Mouse (Mus musculus) forebrain, embryonic 11.5 days (tissue): ENCODE measurements around the gene Smug1. TPM values are rescaled to one million over a fixed set of nuclear protein-coding genes. Genes with fewer than 3 reads are reported as not detected.
A peak's percentile ranks its signal among the peaks of the same experiment; 100 is the strongest.

Source experiments
- ATAC-seq: fragments of 200-750 bp; cut with Nextera tagmentation; replicated peaks from 2 replicates; pipeline ENCODE4 v1.8.0; 2017; ENCODE audit warnings: moderate TSS enrichment; ENCODE audit not compliant: low FRiP score
- DNase-seq: peaks from one replicate; pipeline ENCODE4 v3.0.0-alpha.2; 2017; ENCODE audit warnings: low spot score
- H3K27ac ChIP-seq: fragments of 300-500 bp; sonication (generic); 2 replicates; pipeline ENCODE4 v1.5.1; 2014; ENCODE audit warnings: low read depth, low read length
- H3K27me3 ChIP-seq: fragments of 300-500 bp; sonication (generic); 2 replicates; pipeline ENCODE4 v1.6.1; 2014; ENCODE audit warnings: mild to moderate bottlenecking, low read length, mixed read lengths; ENCODE audit not compliant: control insufficient read depth, insufficient read depth
- H3K36me3 ChIP-seq: fragments of 300-500 bp; sonication (generic); 2 replicates; pipeline ENCODE4 v1.6.1; 2014; ENCODE audit warnings: mild to moderate bottlenecking, low read length, moderate library complexity, mixed read lengths; ENCODE audit not compliant: control insufficient read depth, insufficient read depth
- H3K4me1 ChIP-seq: fragments of 300-500 bp; sonication (generic); replicated peaks from 2 replicates; pipeline ENCODE4 v1.6.1; 2014; ENCODE audit warnings: low read length, mixed read lengths; ENCODE audit not compliant: control insufficient read depth, insufficient read depth
- H3K4me2 ChIP-seq: fragments of 300-500 bp; sonication (generic); 2 replicates; pipeline ENCODE4 v1.6.1; 2014; ENCODE audit warnings: low read depth, mild to moderate bottlenecking, low read length, moderate library complexity, mixed read lengths; ENCODE audit not compliant: severe bottlenecking
- H3K4me3 ChIP-seq: fragments of 300-500 bp; sonication (generic); 2 replicates; pipeline ENCODE4 v1.5.1; 2014; ENCODE audit warnings: low read depth, low read length
- H3K9ac ChIP-seq: fragments of 300-500 bp; sonication (generic); 2 replicates; pipeline ENCODE4 v1.6.1; 2014; ENCODE audit warnings: low read length
- H3K9me3 ChIP-seq: fragments of 300-500 bp; sonication (generic); 2 replicates; pipeline ENCODE4 v1.6.1; 2016; ENCODE audit warnings: low read length, mixed read lengths; ENCODE audit not compliant: control insufficient read depth
- whole genome bisulfite sequencing: fragments of 180-500 bp; shearing (Covaris S2); extraction: QIAGEN DNeasy Blood & Tissue Kit; methylation state at CpG from one replicate; pipeline ENCODE4 v1.1.7; 2014; 5-methylcytosine and 5-hydroxymethylcytosine counted together
- polyA plus RNA-seq: library from polyadenylated mRNA; unstranded; fragments of >200 nt; fragmentation: Nextera tagmentation; extraction: Ambion mirVana; gene quantifications from 2 replicates; pipeline ENCODE4 v1.2.1, GENCODE M21; 2014

The Smug1 gene
- polyA plus RNA-seq, 1 experiment from 2014 or later, result 20.5 TPM

DNA sequence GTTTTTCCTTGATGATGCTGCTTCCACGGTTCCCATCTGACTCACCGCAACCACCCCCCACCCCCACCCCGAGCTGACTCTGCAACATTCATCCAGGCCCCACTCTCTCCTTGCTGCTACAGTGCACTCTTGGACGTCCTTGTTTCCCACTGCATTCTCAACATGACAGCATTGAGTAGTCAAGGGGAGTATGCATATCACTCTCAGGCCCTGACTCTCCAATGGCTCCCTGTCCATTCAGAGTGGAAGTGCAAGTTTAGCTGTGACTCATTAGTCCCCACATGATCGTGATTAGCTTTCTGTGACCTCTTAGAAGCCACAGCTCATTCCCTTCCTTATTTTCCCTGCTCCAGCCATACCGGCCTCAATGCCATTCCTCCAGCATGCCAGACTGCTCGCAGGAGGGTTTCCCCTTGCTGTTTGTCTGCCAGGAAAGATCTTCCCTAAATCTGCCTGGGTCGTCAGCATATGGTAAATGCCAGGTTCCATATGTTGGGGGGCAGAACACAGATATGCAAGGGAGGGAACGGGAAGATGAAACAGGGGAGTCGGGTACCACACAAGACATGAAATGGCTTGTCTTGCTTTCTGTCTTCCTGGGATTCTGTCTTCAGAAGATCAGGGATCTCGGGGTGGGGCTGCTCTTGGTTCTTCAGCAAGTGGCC, 21.1 kb downstream of the Smug1 start:
- no peak for DNase-seq
- no peak for ATAC-seq
- Histone ChIP-seq H3K9ac (no peak overlapping the region), H3K36me3 (no peaks in the 10 kb centered on the region), H3K9me3 (no peaks in the 10 kb centered on the region), H3K27ac (no peak overlapping the region), H3K27me3 (peaks cover 25% of the 10 kb centered on the region), H3K4me3 (no peak overlapping the region), H3K4me1 (peaks cover 5% of the 10 kb centered on the region; the same call in 1 of the 2 replicates), H3K4me2 (no peak overlapping the region)
- 70% methylated on average over 11 of the region's 11 CpGs for WGBS

DNA sequence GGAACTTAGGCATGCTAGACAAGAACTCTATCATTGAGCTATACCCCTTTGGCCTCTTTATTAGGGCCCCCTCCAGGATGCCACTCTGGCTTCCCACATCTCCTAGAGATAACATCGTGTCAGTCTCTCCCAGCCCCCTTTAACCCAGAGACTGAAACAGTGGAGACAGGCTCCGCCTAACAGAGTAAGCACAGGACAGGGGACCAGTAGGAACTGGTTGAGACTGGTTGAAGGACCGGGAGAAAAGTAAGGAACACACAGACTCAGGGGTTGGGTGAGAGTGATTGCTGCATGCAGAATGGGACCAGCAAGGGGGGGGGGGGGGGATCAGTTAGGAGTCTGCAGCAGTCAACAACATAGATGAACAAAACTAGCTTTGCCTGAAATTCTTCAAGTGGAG, 22.7 kb downstream of the Smug1 start:
- 50% methylated on average over 3 of the region's 3 CpGs for WGBS
- Histone ChIP-seq H3K4me3 (no peak overlapping the region), H3K4me2 (no peak overlapping the region), H3K9me3 (no peaks in the 10 kb centered on the region), H3K36me3 (no peaks in the 10 kb centered on the region), H3K9ac (no peak overlapping the region), H3K27ac (no peak overlapping the region), H3K4me1 (peaks cover 5% of the 10 kb centered on the region; the same call in 1 of the 2 replicates), H3K27me3 (peaks cover 25% of the 10 kb centered on the region)
- ATAC-seq (no peak), DNase-seq (no peak)

DNA sequence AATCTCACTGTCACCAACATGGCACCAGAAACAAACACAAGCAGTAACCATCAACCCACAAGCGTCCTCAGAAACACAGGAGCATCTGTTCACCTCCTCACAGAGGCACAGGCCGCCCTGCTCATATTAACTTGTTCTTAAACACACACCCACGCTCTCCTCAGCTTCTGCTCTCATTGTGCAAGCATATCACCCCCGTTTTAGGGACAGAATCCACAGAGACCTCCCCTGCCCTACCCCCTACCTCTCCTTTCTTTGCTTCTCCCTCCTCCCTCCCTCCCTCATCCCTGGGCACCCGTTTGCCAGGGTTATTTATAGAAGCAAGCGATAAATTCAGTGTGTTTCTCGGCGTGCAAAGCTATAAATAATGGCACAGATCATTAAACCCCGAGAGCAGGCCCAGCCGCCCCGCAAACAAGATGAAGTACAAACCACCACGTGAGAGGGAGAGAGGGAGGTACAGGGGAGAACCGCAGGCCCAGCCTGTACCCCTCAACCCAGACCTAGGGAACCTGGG, 31.4 kb downstream of the Smug1 start:
- Histone ChIP-seq H3K4me2 (no peak overlapping the region), H3K27ac (no peak overlapping the region; the same call in 1 of the 2 replicates), H3K9ac (no peak overlapping the region), H3K4me3 (no peak overlapping the region), H3K9me3 (no peaks in the 10 kb centered on the region), H3K27me3 (peaks cover 2% of the 10 kb centered on the region), H3K36me3 (no peaks in the 10 kb centered on the region), H3K4me1 (0 out of 2 replicates have a peak, but pooled peaks cover 4% of the 10 kb centered on the region)
- no peak for DNase-seq
- 48% methylated on average over 13 of the region's 13 CpGs for WGBS
- ATAC-seq, result no peak

DNA sequence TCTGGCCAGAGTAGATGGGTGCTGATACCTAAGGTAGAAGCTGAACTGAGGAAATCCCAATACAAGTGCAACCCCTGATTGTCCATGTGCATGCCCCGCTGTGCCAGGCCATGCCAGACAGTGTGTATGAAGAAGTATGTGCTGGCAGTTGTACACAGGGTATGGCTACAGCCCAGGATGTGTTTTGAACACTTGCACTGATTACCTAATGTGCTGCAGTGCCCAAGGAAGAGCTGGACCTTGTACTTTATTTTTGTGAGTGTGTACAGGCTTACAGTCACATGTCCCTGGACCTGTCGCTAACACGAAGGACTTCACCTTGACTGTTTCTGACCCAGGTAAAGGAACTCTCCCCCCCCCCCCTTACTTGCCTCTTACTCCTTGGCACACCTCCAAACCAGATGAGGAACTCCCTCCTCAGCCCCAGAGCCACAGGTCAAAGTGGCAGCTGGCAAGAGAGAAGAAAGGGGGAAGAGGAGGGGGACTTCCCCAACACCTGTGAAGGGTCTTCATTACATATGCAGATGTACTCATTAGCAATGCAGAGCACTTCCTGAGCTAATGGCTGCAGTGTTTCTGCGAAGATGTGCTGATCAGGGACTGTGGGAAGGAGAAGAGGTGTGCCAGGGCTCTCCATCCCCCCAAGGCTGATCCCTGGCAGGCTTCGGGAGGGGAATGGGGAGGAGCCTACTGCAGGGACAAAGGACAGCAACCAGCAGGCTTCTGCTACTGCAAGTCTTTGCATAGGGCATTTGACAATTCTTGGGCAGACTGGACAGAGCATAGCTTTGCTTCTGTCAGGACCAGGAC, 32.4 kb downstream of the Smug1 start:
- Histone ChIP-seq H3K27me3 (peaks cover 2% of the 10 kb centered on the region), H3K4me1 (0 out of 2 replicates have a peak, but pooled peaks cover 4% of the 10 kb centered on the region), H3K9ac (no peak overlapping the region), H3K4me3 (no peak overlapping the region), H3K4me2 (no peak overlapping the region), H3K27ac (no peak overlapping the region), H3K9me3 (no peaks in the 10 kb centered on the region), H3K36me3 (no peaks in the 10 kb centered on the region)
- ATAC-seq, result peak; percentile 69
- WGBS, result 32% methylated on average over 5 of the region's 5 CpGs
- DNase-seq, result no peak

DNA sequence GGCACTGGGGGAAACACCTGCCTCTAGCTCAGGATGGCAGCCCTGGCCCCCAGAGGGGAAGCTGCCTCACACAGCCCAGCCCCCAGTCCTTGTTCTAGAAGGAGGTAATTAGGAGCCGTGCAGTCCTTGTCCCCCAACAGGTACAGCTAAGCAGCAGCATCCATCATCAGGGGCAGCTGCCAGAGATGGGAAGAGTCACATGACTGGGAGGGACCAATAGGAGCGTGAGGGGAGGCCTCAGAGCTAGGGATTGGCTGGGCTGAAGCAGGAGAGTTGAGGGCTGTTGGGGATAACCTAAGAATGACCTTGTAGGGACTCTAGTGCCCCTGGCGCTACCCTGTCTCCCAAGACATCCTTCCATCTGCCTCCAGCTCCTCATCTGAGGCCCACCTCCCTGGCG, 33.1 kb downstream of the Smug1 start:
- WGBS, result 13% methylated on average over 4 of the region's 4 CpGs
- peaks cover 2% of the 10 kb centered on the region; the same call in 1 of the 2 replicates for H3K27me3 ChIP-seq
- H3K4me2 ChIP-seq, result no peak overlapping the region
- no peak overlapping the region for H3K27ac ChIP-seq
- no peak overlapping the region for H3K9ac ChIP-seq
- H3K36me3 ChIP-seq, result no peaks in the 10 kb centered on the region
- no peak overlapping the region for H3K4me3 ChIP-seq
- peak; percentile 73 for ATAC-seq
- H3K9me3 ChIP-seq, result no peaks in the 10 kb centered on the region
- 0 out of 2 replicates have a peak, but pooled peaks cover 4% of the 10 kb centered on the region for H3K4me1 ChIP-seq
- peak; percentile 61 for DNase-seq

DNA sequence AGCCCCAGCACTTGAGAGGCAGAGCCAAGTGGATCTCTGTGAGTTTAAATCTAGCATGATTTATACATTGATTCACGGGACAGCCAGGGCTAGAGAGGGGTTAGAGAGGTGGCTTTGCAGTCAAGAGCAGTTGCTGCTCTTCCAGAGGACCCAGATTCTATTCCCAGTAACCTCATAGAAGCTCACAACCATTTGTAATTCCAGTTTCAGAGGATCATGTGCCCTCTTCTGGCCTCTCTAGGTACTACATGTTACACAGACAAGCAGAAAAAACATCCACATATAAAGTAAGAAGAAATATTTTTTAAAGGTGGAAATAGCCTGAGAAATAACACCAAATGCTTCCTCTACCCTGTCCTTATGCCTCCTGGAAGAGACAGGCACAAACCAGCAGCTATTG, 36.2 kb downstream of the Smug1 start:
- Histone ChIP-seq H3K4me1 (0 out of 2 replicates have a peak, but pooled peaks cover 4% of the 10 kb centered on the region), H3K27ac (no peak overlapping the region), H3K9me3 (peaks cover 3% of the 10 kb centered on the region; the same call in 1 of the 2 replicates), H3K36me3 (no peaks in the 10 kb centered on the region), H3K4me3 (no peak overlapping the region), H3K4me2 (no peak overlapping the region), H3K27me3 (peaks cover 2% of the 10 kb centered on the region; the same call in 1 of the 2 replicates), H3K9ac (no peak overlapping the region)
- ATAC-seq, result no peak
- whole genome bisulfite sequencing, result 34% methylated on average over 1 of the region's 1 CpGs
- DNase-seq, result no peak

DNA sequence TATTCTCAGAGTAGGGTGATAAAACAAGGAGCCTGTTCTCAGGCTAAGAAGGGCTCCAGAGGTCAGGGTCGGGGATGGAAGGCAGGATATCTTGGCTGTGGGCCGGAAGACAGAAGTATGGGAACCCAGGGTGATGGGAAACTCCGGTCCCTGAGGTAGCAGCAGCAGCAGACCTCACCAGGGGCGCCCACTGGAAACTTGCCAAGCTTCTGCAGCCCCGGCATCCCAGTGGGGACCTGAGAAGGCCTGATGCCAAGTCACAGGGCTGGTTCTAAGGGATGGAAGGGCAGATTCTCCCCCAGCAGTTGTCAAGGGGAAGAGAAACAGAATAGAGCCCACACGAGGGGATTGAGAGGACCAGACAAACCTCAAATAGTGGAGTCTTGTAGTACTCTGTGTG, 37.6 kb downstream of the Smug1 start:
- Histone ChIP-seq H3K9me3 (peaks cover 3% of the 10 kb centered on the region; the same call in 1 of the 2 replicates), H3K36me3 (no peaks in the 10 kb centered on the region), H3K27me3 (no peaks in the 10 kb centered on the region; the same call in 1 of the 2 replicates), H3K27ac (no peak overlapping the region), H3K4me1 (no peaks in the 10 kb centered on the region), H3K4me3 (no peak overlapping the region), H3K4me2 (no peak overlapping the region), H3K9ac (no peak overlapping the region)
- WGBS, result 58% methylated on average over 6 of the region's 6 CpGs
- DNase-seq (no peak), ATAC-seq (no peak)

DNA sequence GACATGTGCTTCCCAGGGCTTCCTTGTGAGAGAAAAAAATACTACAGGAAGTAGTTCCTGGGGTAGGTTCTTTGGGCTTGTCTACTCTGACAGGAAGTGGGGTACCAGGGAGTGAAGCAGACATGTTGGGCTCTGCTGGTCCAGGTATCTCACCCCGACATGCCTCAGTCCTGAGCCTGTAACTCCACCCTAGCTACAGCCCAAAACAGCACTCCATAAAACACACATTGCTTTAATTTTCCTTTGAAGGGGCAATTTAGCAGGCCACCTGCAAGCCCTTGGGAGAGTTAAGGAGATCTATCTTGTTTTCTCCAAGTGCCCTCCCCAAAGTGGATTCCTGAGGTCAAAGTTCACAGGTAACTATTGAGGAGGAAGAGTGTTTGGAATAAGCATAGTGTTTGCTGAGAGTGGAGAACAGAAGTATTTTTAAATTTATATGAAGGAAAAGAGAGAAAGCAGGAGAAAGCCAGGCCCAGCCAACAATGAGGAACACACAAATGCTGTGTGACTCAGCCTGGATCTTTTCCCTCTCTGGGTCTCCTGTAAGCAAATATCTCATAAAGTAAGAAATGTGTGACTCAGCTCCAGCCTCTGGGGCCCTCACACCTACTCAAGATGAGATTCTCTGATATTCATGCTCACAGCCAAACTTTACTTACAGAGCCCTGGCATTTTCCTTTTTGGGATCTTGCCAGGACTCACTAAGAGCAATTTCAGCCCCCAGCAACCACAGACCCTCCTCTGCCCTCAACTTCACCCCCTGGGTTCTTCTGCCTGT, 38.6 kb downstream of the Smug1 start:
- Histone ChIP-seq H3K4me1 (no peaks in the 10 kb centered on the region), H3K9ac (no peak overlapping the region), H3K36me3 (no peaks in the 10 kb centered on the region), H3K27me3 (no peaks in the 10 kb centered on the region), H3K4me3 (no peak overlapping the region), H3K9me3 (peaks cover 3% of the 10 kb centered on the region; the same call in 1 of the 2 replicates), H3K4me2 (no peak overlapping the region), H3K27ac (no peak overlapping the region)
- ATAC-seq, result no peak
- WGBS, result 81% methylated on average over 1 of the region's 1 CpGs
- DNase-seq, result no peak
